Mouse (Mus musculus): Measurements from ENCODE around the gene Mycl.

DNA sequence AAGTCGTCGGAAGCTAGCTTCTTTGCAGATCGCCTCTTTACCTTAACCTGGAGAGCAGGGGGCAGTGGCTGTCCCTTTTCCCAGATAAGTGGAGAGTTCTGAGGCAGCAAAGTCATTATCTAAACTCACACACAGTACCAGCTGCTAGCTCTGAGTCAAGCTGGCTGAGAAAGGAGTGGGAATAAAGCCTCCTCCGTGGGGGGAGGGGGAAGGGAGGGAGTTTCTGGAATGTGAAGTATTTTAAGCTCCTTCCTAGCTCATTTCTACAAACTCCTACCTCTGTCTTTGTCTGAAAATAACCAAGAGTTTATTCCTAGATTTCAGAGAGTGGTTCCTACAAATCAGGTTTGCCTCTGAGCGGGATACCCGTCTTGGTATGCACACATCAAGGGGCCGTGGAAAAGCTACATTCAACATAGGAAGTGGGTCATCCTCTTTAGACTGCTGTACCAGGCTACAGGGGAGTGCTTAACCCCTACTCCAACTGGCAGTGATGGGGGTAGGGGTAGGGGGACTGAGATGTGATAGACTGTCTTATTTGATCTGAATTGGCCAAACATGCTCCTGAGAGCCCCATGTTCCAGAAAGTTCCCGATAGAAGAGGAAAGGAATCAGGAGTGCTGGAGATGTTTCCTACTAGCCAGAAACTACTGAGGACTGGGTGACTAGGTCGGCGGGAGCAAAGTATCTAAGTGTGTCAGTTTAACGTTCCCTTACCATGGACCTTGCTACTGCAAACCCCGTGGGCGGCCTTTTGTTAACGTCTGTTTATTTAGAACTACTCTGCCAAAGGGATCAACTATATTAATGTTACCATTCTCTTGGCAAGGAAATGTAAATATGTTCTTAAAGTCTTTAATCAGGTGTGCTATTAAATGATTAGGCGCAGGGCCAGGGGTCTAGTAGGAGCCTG lies 9.9 kb downstream of the Mycl start:
- TF ChIP-seq CTCF (IDR thresholded peaks at IDR 0.05; ENCODE audit: control insufficient read depth, insufficient read depth, insufficient replicate concordance, low read depth, low read length) = no peak
- no peak for TF ChIP-seq POLR2A (IDR thresholded peaks at IDR 0.05; ENCODE audit: control insufficient read depth, low read depth, low read length)

Measured in testis, adult 2 months (tissue).